Mouse (Mus musculus) hindbrain, postnatal 0 days (tissue): ENCODE data around the gene Slc28a1. TPM values are rescaled to one million over a fixed set of nuclear protein-coding genes. Genes with fewer than 3 reads are reported as not detected.
A peak's percentile ranks its signal among the peaks of the same experiment; 100 is the strongest.

ENCODE experiments used
- ATAC-seq: fragments of 200-750 bp; cut with Nextera tagmentation; 2 replicates; pipeline ENCODE4 v1.8.0; 2017; ENCODE audit warnings: mild to moderate bottlenecking, moderate TSS enrichment, moderate library complexity
- DNase-seq: peaks from one replicate; pipeline ENCODE4 v3.0.0-alpha.2; 2015; ENCODE audit warnings: low spot score
- H3K27ac ChIP-seq: fragments of 300-500 bp; sonication (generic); 2 replicates; pipeline ENCODE4 v1.5.1; 2014; ENCODE audit warnings: mild to moderate bottlenecking
- H3K27me3 ChIP-seq: fragments of 300-500 bp; sonication (generic); 2 replicates; pipeline ENCODE4 v1.6.1; 2014; ENCODE audit warnings: low read length, mixed read lengths; ENCODE audit not compliant: insufficient read depth
- H3K36me3 ChIP-seq: fragments of 300-500 bp; sonication (generic); 2 replicates; pipeline ENCODE4 v1.6.1; 2014; ENCODE audit warnings: low read length, mixed read lengths; ENCODE audit not compliant: insufficient read depth
- H3K4me1 ChIP-seq: fragments of 300-500 bp; sonication (generic); 2 replicates; pipeline ENCODE4 v1.6.1; 2014; ENCODE audit warnings: antibody characterized with exemption, low read length, mixed read lengths; ENCODE audit not compliant: insufficient read depth
- H3K4me2 ChIP-seq: fragments of 300-500 bp; sonication (generic); 2 replicates; pipeline ENCODE4 v1.6.1; 2014; ENCODE audit warnings: low read depth, mild to moderate bottlenecking, low read length, moderate library complexity, mixed read lengths
- H3K4me3 ChIP-seq: fragments of 300-500 bp; sonication (generic); 2 replicates; pipeline ENCODE4 v1.5.1; 2014; ENCODE audit warnings: low read length
- H3K9ac ChIP-seq: fragments of 300-500 bp; sonication (generic); replicated peaks from 2 replicates; pipeline ENCODE4 v1.6.1; 2014; ENCODE audit warnings: mild to moderate bottlenecking, low read length, moderate library complexity, mixed read lengths
- H3K9me3 ChIP-seq: fragments of 300-500 bp; sonication (generic); 2 replicates; pipeline ENCODE4 v1.6.1; 2016; ENCODE audit warnings: low read length, mixed read lengths
- CTCF ChIP-seq: IDR thresholded peaks from 2 replicates; pipeline ENCODE4 v1.5.1; 2016; ENCODE audit warnings: antibody characterized with exemption, control low read depth, low read depth
- WGBS: fragments of 180-500 bp; shearing (Covaris S2); extraction: QIAGEN DNeasy Blood & Tissue Kit; methylation state at CpG from one replicate; pipeline ENCODE4 v1.1.7; 2014; 5-methylcytosine and 5-hydroxymethylcytosine counted together
- polyA plus RNA-seq: library from polyadenylated mRNA; unstranded; fragments of >200 nt; fragmentation: Nextera tagmentation; extraction: Ambion mirVana; gene quantifications from 2 replicates; pipeline ENCODE4 v1.2.1, GENCODE M21; 2015
- total RNA-seq: library from RNA; depleted of rRNA; stranded (reverse); fragments of >200 nt; gene quantifications from 2 replicates; pipeline ENCODE4 v1.2.3, GENCODE M21; 2014

Slc28a1 gene
- total and polyA plus RNA-seq, 2 experiments from 2014 or later = 0.10 to 0.47 TPM

DNA sequence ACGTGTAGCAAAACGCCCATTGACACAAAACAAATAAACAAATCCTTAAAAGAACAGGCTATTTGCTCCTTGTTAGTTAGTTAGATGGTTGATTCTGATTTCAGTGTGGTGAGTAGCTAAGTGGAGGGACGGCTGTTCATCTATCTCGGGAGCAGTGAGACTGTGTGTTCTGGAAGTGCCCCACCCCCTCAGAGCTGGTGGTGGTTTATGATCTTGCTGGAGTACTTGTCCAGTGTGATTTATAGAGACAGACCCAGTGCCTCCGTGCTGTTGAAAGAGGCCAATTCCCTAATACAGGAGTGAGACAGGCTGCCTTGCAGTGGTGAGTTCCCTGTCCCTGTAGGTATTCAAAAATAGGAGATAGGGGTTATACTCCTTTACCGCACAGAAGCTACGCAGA is 44.3 kb downstream of the Slc28a1 start:
- 78% methylated on average over 7 of the region's 7 CpGs for WGBS
- H3K27me3 ChIP-seq = no peaks in the 10 kb centered on the region
- H3K4me2 ChIP-seq = no peak overlapping the region
- H3K36me3 ChIP-seq = no peaks in the 10 kb centered on the region
- H3K4me1 ChIP-seq = no peaks in the 10 kb centered on the region
- no peak overlapping the region for H3K4me3 ChIP-seq
- H3K9ac ChIP-seq = no peak overlapping the region
- H3K9me3 ChIP-seq = no peaks in the 10 kb centered on the region
- ATAC-seq (no peak), DNase-seq (no peak)
- no peak overlapping the region for H3K27ac ChIP-seq
- no peak for TF ChIP-seq CTCF

- no peaks in the 10 kb centered on the region for H3K27me3 ChIP-seq
- ATAC-seq (0 out of 2 replicates have a peak, but pooled peaks have one; percentile 27), DNase-seq (peak; percentile 74)
- no peaks in the 10 kb centered on the region for H3K36me3 ChIP-seq
- H3K9ac ChIP-seq = no peak overlapping the region
- H3K9me3 ChIP-seq = no peaks in the 10 kb centered on the region
- peak; percentile 68 for TF ChIP-seq CTCF
- no peak overlapping the region for H3K4me2 ChIP-seq
- H3K4me1 ChIP-seq = no peaks in the 10 kb centered on the region
- no peak overlapping the region for H3K27ac ChIP-seq
- H3K4me3 ChIP-seq = no peak overlapping the region
- WGBS = 69% methylated on average over 9 of the region's 9 CpGs
These were observed 47.1 kb downstream of the Slc28a1 start for GRCm38 (mm10) chr7:81161666-81162065.

DNA sequence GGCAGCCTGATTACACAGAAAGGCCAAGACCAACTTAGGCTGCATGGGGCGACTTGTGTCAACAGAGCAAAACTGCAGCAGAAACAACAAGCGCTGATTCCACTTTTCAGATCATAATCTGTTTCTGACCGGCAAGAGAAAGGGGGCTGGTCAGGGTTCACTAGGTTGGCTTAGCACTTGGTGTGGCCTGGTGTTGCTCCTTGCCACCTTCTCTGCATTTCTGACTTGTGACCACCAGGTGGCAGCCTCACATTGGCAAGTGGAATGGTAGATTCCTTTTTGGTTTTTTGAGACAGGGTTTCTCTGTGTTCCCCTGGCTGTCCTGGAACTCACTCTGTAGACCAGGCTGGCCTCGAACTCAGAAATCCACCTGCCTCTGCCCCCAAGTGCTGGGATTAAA is 47.7 kb downstream of the Slc28a1 start:
- H3K4me2 ChIP-seq = no peak overlapping the region
- 41% methylated on average over 4 of the region's 4 CpGs for WGBS
- DNase-seq (peak; percentile 86), ATAC-seq (peak; percentile 59; the same call in 1 of the 2 replicates)
- H3K27me3 ChIP-seq = no peaks in the 10 kb centered on the region
- H3K36me3 ChIP-seq = no peaks in the 10 kb centered on the region
- H3K4me1 ChIP-seq = no peaks in the 10 kb centered on the region
- no peak overlapping the region for H3K4me3 ChIP-seq
- H3K9me3 ChIP-seq = no peaks in the 10 kb centered on the region
- no peak overlapping the region for H3K9ac ChIP-seq
- no peak overlapping the region for H3K27ac ChIP-seq
- TF ChIP-seq CTCF = peak; percentile 92

- Histone ChIP-seq H3K36me3 (no peaks in the 10 kb centered on the region), H3K9me3 (no peaks in the 10 kb centered on the region), H3K4me1 (no peaks in the 10 kb centered on the region), H3K4me2 (no peak overlapping the region), H3K27me3 (no peaks in the 10 kb centered on the region), H3K9ac (no peak overlapping the region), H3K27ac (no peak overlapping the region), H3K4me3 (no peak overlapping the region)
- TF ChIP-seq CTCF = no peak
- no peak for ATAC-seq
- no peak for DNase-seq
- WGBS = 70% methylated on average over 7 of the region's 7 CpGs
These were observed 49.8 kb downstream of the Slc28a1 start for GRCm38 (mm10) chr7:81164411-81164810.

DNA sequence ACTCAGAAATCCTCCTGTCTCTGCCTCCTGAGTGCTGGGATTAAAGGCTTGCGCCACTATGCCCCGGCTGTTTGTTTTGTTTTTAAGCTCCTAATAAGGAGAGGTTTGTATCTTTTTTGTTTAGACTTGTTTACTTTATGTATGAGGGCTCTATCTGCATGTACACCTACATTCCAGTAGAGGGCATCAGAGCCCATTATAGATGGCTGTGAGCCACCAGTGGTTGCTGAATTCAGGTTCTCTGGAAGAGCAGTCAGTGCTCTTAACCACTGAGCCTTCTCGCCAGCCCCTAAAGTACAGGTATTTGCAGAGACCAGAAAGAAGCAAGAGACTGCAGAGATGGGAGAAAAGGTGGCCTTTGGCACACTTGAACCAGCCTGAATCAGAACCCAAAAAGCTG is 52.5 kb downstream of the Slc28a1 start:
- ATAC-seq (peak; percentile 46), DNase-seq (peak; percentile 84)
- no peak overlapping the region for H3K4me2 ChIP-seq
- H3K27ac ChIP-seq = no peak overlapping the region
- H3K36me3 ChIP-seq = no peaks in the 10 kb centered on the region
- no peaks in the 10 kb centered on the region for H3K9me3 ChIP-seq
- H3K27me3 ChIP-seq = no peaks in the 10 kb centered on the region
- WGBS = 32% methylated on average over 3 of the region's 3 CpGs
- H3K9ac ChIP-seq = no peak overlapping the region
- no peaks in the 10 kb centered on the region for H3K4me1 ChIP-seq
- TF ChIP-seq CTCF = peak; percentile 85
- no peak overlapping the region for H3K4me3 ChIP-seq

DNA sequence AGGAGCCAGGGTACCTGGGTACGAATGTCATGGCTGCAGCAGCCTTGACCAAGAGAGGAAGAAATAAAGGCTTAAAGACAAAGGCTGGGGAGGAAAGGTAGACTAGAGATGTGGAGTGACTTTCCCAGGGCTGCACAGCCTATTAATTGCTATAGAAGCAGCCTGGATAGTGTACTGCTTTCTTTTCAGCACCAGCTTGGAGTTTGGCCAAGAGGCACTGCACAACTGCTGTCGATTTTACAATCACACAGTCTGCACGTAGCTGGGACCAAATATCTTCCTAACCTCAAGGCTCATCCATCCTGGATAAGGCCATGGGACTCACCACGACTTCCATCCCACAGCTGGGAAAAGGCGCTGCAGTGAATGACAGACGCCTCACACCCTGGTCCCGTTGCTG is 54.8 kb downstream of the Slc28a1 start:
- H3K27ac ChIP-seq = no peak overlapping the region
- TF ChIP-seq CTCF = no peak

GRCm38 (mm10) chr7:81173931-81174330 is 59.3 kb downstream of the Slc28a1 start:
- Histone ChIP-seq H3K4me1 (no peaks in the 10 kb centered on the region), H3K9ac (no peak overlapping the region), H3K27ac (no peak overlapping the region), H3K36me3 (no peaks in the 10 kb centered on the region), H3K9me3 (peaks cover 9% of the 10 kb centered on the region; the same call in 1 of the 2 replicates), H3K27me3 (no peaks in the 10 kb centered on the region), H3K4me3 (no peak overlapping the region), H3K4me2 (no peak overlapping the region)
- no peak for TF ChIP-seq CTCF
- ATAC-seq = no peak
- 87% methylated on average over 2 of the region's 2 CpGs for WGBS
- DNase-seq = no peak

More for the DNA sequence above, 54.8 kb downstream of the Slc28a1 start:
- 75% methylated on average over 7 of the region's 7 CpGs for WGBS
- Histone ChIP-seq H3K27me3 (no peaks in the 10 kb centered on the region), H3K9ac (no peak overlapping the region), H3K4me2 (no peak overlapping the region), H3K4me1 (no peaks in the 10 kb centered on the region), H3K9me3 (peaks cover 7% of the 10 kb centered on the region; the same call in 1 of the 2 replicates), H3K4me3 (no peak overlapping the region), H3K36me3 (no peaks in the 10 kb centered on the region)
- no peak for DNase-seq
- ATAC-seq = no peak
